In the genomic region with DNA sequence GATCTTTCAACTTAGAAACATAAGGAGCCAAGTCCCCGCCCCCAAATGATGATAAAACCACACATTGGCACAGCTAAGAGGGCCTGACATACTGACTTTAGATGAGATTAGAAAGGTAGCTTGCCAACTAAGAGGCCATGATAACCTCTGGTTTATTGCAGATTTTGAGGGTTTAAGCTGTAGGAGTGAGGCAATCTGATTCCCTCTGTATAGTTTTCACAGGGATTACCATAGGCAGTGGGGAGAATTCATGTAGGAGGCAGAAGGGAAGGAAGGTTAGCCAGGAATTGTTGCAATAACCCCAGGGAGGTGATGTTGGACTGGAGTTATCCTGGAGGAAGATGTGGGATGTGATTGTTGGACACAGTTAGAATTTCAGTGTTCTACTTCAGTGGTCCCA, we compare ENCODE assay signal across 26 mouse cellular contexts.
"Had no signal": no experiment of that assay in that cellular context is flagged by ENCODE, and none has a peak within 500 bp of the region (broad histone marks: within the 10 kb centered on the region; RNA-seq: fewer than 3 reads in every experiment).

No protein-coding gene starts in this region.

- H3K9ac ChIP-seq: limb, embryonic 13.5 days; liver, embryonic 12.5 days; liver, embryonic 15.5 days; lung, embryonic 15.5 days; midbrain, embryonic 13.5 days; neural tube, embryonic 12.5 days; neural tube, embryonic 15.5 days; stomach, embryonic 15.5 days had no signal

- H3K27me3 ChIP-seq: liver, embryonic 12.5 days; liver, embryonic 15.5 days; lung, embryonic 15.5 days; megakaryocyte, embryonic 14.5 days; midbrain, embryonic 13.5 days; neural tube, embryonic 12.5 days; neural tube, embryonic 15.5 days; stomach, embryonic 15.5 days had no signal

- H3K27ac ChIP-seq: kidney, postnatal 0 days; layer of hippocampus, adult 2 months; left cerebral cortex, adult 2 months; limb, embryonic 10.5 days; limb, embryonic 13.5 days; liver, embryonic 12.5 days; liver, embryonic 15.5 days; lung, embryonic 15.5 days; midbrain, embryonic 10.5 days; midbrain, embryonic 13.5 days; neural tube, embryonic 12.5 days; neural tube, embryonic 15.5 days; stomach, embryonic 15.5 days had no signal

- H3K9me3 ChIP-seq: limb, embryonic 10.5 days; limb, embryonic 13.5 days; liver, embryonic 12.5 days; liver, embryonic 15.5 days; lung, embryonic 15.5 days; midbrain, embryonic 10.5 days; midbrain, embryonic 13.5 days; neural tube, embryonic 12.5 days; neural tube, embryonic 15.5 days; stomach, embryonic 15.5 days had no signal

- DNase-seq: kidney, adult 2 months; kidney, postnatal 25 days; layer of hippocampus, adult 9-11 months; layer of hippocampus, postnatal 36 days; liver; lung, adult 18-20 months; lung, postnatal 10 days; lung, postnatal 36 days; right cerebral cortex, adult 18-20 months; right cerebral cortex, postnatal 25 days; spleen, adult 18-20 months; thymus, postnatal 25 days had no signal

- H3K4me3 ChIP-seq: layer of hippocampus, adult 2 months; left cerebral cortex, adult 2 months; limb, embryonic 10.5 days; limb, embryonic 13.5 days; liver, embryonic 12.5 days; liver, embryonic 15.5 days; lung, embryonic 15.5 days; megakaryocyte, embryonic 14.5 days; midbrain, embryonic 10.5 days; midbrain, embryonic 13.5 days; neural tube, embryonic 12.5 days; neural tube, embryonic 15.5 days; stomach, embryonic 15.5 days had no signal

- H3K4me2 ChIP-seq: limb, embryonic 13.5 days; liver, embryonic 12.5 days; liver, embryonic 15.5 days; lung, embryonic 15.5 days; midbrain, embryonic 13.5 days; neural tube, embryonic 12.5 days; neural tube, embryonic 15.5 days; stomach, embryonic 15.5 days had no signal

- ATAC-seq: liver, embryonic 12.5 days; midbrain, embryonic 13.5 days had no signal

- H3K36me3 ChIP-seq: limb, embryonic 10.5 days; limb, embryonic 13.5 days; liver, embryonic 12.5 days; liver, embryonic 15.5 days; lung, embryonic 15.5 days; midbrain, embryonic 10.5 days; midbrain, embryonic 13.5 days; neural tube, embryonic 12.5 days; neural tube, embryonic 15.5 days; stomach, embryonic 15.5 days had no signal

- H3K4me1 ChIP-seq: limb, embryonic 13.5 days; liver, embryonic 12.5 days; liver, embryonic 15.5 days; megakaryocyte, embryonic 14.5 days; neural tube, embryonic 12.5 days; stomach, embryonic 15.5 days had no signal
